ENCODE assay signal across 8 mouse cellular contexts in genomic region chr9:13748404-13748797, GRCm38 (mm10). TPM values are rescaled to one million over a fixed set of nuclear protein-coding genes. Genes with fewer than 3 reads are reported as not detected.
DNase-seq lines count a peak whose midpoint lies in the region; ATAC-seq lines count a peak whose summit lies in the region.

Gene Mtmr2 (plus strand): TSS chr9:13748410.

- H3K9ac ChIP-seq in kidney, embryonic 14.5 days (ENCODE audit: low read depth, low read length) = peak within 1 kb of the TSS; percentile 93
- peak within 1 kb of the TSS; percentile 96 for H3K9ac ChIP-seq in forebrain, embryonic 12.5 days
- H3K9ac ChIP-seq in liver, embryonic 13.5 days = peak within 1 kb of the TSS; percentile 94

- H3K4me2 ChIP-seq in kidney, embryonic 14.5 days (replicated peaks; ENCODE audit: low read depth, low read length) = peak within 1 kb of the TSS; percentile 66
- H3K4me2 ChIP-seq in forebrain, embryonic 12.5 days = peak within 1 kb of the TSS; percentile 63
- peak within 1 kb of the TSS; percentile 80 for H3K4me2 ChIP-seq in liver, embryonic 13.5 days

- peak within 1 kb of the TSS; percentile 88 for H3K4me3 ChIP-seq in kidney, embryonic 14.5 days (ENCODE audit: low read length)
- peak within 1 kb of the TSS; percentile 96 for H3K4me3 ChIP-seq in forebrain, embryonic 12.5 days (replicated peaks)
- H3K4me3 ChIP-seq in hindbrain, embryonic 10.5 days = peak within 1 kb of the TSS; percentile 96
- H3K4me3 ChIP-seq in liver, embryonic 13.5 days (replicated peaks) = peak within 1 kb of the TSS; percentile 98

- no peaks in the 10 kb centered on the region for H3K36me3 ChIP-seq in kidney, embryonic 14.5 days (ENCODE audit: control insufficient read depth, insufficient read depth, low read length)
- H3K36me3 ChIP-seq in forebrain, embryonic 12.5 days (replicated peaks) = no peaks in the 10 kb centered on the region
- H3K36me3 ChIP-seq in hindbrain, embryonic 10.5 days = peaks cover 5% of the 10 kb centered on the region
- H3K36me3 ChIP-seq in liver, embryonic 13.5 days = no peaks in the 10 kb centered on the region

- peaks cover under 1% of the 10 kb centered on the region; the same call in 1 of the 2 replicates for H3K9me3 ChIP-seq in kidney, embryonic 14.5 days (ENCODE audit: control insufficient read depth, low read length)
- H3K9me3 ChIP-seq in forebrain, embryonic 12.5 days = no peaks in the 10 kb centered on the region
- H3K9me3 ChIP-seq in hindbrain, embryonic 10.5 days = no peaks in the 10 kb centered on the region
- no peaks in the 10 kb centered on the region for H3K9me3 ChIP-seq in liver, embryonic 13.5 days (replicated peaks)

- H3K4me1 ChIP-seq in kidney, embryonic 14.5 days (ENCODE audit: control insufficient read depth, insufficient read depth, low read length) = 0 out of 2 replicates have a peak, but pooled peaks cover 4% of the 10 kb centered on the region
- H3K4me1 ChIP-seq in forebrain, embryonic 12.5 days = peaks cover 13% of the 10 kb centered on the region
- H3K4me1 ChIP-seq in hindbrain, embryonic 10.5 days (replicated peaks) = peaks cover 16% of the 10 kb centered on the region
- H3K4me1 ChIP-seq in liver, embryonic 13.5 days (replicated peaks) = peaks cover 21% of the 10 kb centered on the region

- ATAC-seq in kidney, embryonic 14.5 days (ENCODE audit: low FRiP score, low TSS enrichment) = no peak
- ATAC-seq in forebrain, embryonic 12.5 days (ENCODE audit: low FRiP score) = no peak
- ATAC-seq in liver, embryonic 13.5 days (ENCODE audit: low read depth) = no peak

- H3K27ac ChIP-seq in kidney, embryonic 14.5 days (ENCODE audit: low read depth, low read length) = peak within 1 kb of the TSS; percentile 86
- H3K27ac ChIP-seq in forebrain, embryonic 12.5 days = peak within 1 kb of the TSS; percentile 93
- peak within 1 kb of the TSS; percentile 99 for H3K27ac ChIP-seq in hindbrain, embryonic 10.5 days
- H3K27ac ChIP-seq in liver, embryonic 13.5 days = peak within 1 kb of the TSS; percentile 93

- whole genome bisulfite sequencing in kidney, embryonic 14.5 days = 50% methylated on average over 2 of the region's 2 CpGs
- 51% methylated on average over 2 of the region's 2 CpGs for WGBS in forebrain, embryonic 12.5 days
- 49% methylated on average over 2 of the region's 2 CpGs for WGBS in hindbrain, embryonic 10.5 days
- WGBS in liver, embryonic 13.5 days (ENCODE audit: insufficient replicate concordance) = 19% methylated on average over 2 of the region's 2 CpGs

- DNase-seq in kidney, postnatal 25 days = no peak
- DNase-seq in adrenal gland, adult 18-20 months (ENCODE audit: low spot score in 2 of 2) = no peak
- no peak for DNase-seq in hindbrain, embryonic 10.5 days (ENCODE audit: low spot score)
- peak; percentile 4 for DNase-seq in liver, embryonic 13.5 days
- no peak for DNase-seq in right cerebral cortex, adult 18-20 months
- no peak for DNase-seq in kidney, postnatal 36 days

- no peaks in the 10 kb centered on the region for H3K27me3 ChIP-seq in kidney, embryonic 14.5 days (ENCODE audit: control insufficient read depth, insufficient read depth, low read length)
- no peaks in the 10 kb centered on the region for H3K27me3 ChIP-seq in forebrain, embryonic 12.5 days
- no peaks in the 10 kb centered on the region for H3K27me3 ChIP-seq in hindbrain, embryonic 10.5 days (ENCODE audit: insufficient read depth, poor library complexity, severe bottlenecking)
- no peaks in the 10 kb centered on the region for H3K27me3 ChIP-seq in liver, embryonic 13.5 days

RNA-seq across cellular contexts. Expression of gene Mtmr2, which starts in this region (rescaled TPM):
- polyA plus RNA-seq in kidney, embryonic 14.5 days (2014; fragmentation: Nextera tagmentation; extraction: Ambion mirVana) = 70.3 and 98.9 TPM in 2 replicates
- total RNA-seq in adrenal gland, adult 18-20 months (2021) = 10 to 100 TPM; 48.8 to 55.9 TPM
- 70.0 and 72.3 TPM in 2 replicates for polyA plus RNA-seq in forebrain, embryonic 12.5 days (2016; fragmentation: Nextera tagmentation; extraction: Ambion mirVana)
- polyA plus RNA-seq in hindbrain, embryonic 10.5 days (2016; fragmentation: Nextera tagmentation; extraction: Ambion mirVana) = 69.4 and 75.4 TPM in 2 replicates
- polyA plus RNA-seq in liver, embryonic 13.5 days (2015; fragmentation: Nextera tagmentation; extraction: Ambion mirVana) = 22.8 and 25.4 TPM in 2 replicates
